Mouse (Mus musculus): Measurements from ENCODE around the gene Nckap1l.
"Not testable (repeated sequence)": the region's sequence is repeated elsewhere in the genome, so short reads cannot be mapped to it uniquely, and the experiment has no call there.

The Nckap1l gene

DNA sequence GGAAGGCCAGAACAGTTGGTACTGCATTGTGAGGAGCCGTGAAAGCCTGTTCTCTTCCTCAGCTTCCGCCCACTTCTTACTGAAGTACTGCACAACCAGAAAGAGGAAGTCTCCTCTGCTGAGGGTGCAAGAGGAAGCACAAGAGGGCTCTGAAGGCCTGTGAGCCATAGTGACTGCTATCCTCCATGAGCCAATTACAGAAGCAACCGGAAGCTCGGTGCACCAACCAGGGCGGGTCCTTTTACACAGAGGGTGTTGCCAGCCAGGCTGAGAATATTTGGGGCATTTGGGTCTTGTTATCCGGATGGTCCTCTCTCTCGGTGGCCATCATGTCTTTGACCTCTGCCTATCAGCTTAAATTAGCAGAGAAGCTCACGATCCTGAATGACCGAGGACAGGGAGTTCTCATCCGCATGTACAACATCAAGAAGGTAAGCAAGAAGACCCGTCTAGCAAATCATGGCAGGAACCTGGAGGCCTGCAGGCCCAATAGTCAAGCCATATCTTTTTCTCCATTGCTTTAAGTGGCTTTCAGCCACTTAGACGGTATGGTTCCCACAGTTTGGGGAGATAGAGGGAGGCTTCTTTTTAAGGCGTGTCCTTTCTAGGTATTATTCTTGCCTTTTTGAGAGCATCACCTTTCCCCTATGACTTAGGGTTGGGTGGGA lies at the start of gene Nckap1l:
Gene Nckap1l (plus strand): TSS at position 244 of the 668 bp plus-strand sequence.
- peak; percentile 13 to 15 for DNase-seq (ENCODE audit: low spot score in 2 of 2)

GRCm38 (mm10) chr15:103405586-103405985 lies 48.0 kb upstream of the Nckap1l start:
- DNase-seq (ENCODE audit: low spot score in 2 of 2): not testable (repeated sequence)

DNA sequence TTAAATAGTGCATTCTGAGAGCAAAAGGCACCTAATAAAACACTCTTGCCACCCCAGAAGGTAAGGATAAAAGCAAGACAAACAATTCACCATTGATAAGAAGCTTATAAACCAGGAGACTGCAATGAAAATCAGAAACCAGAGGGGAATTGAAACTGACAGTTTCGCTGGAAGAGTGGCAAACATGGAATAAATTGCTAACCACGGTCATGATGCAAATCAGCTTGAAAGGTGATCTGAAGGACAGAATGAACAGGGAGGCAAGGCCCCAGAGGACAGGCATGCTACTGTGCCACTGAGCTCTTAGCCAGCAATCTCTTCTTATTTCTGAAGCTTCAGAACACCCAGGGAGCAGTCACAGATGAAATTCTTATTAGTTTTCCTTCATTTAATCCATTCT lies 26.6 kb upstream of the Nckap1l start:
- DNase-seq (ENCODE audit: low spot score in 2 of 2): no peak

DNA sequence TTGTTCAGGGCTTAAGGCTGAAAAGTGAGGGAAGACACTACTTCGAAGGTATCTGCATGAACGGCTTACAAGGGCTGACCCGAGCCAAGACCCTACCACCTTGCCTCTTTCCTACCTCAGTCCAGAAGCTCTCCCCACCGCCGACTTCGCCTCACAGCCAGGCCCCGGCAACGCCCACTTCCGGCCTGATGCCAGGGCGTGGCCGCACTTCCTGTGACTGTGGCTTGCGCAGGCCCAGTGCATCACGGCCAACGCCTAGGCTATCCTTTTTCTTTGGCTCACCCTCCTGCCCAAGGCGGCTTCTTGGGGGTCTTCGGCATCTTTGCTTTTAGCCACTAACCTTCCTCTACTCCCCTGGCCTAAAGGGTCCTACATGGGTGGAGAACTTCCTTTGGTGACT lies 23.4 kb upstream of the Nckap1l start, which contains the start of gene Gtsf1:
Gene Gtsf1 (minus strand): TSS at position 230 of the 400 bp plus-strand sequence.
- no peak for DNase-seq (ENCODE audit: low spot score in 2 of 2)

GRCm38 (mm10) chr15:103445966-103446365 lies 7.6 kb upstream of the Nckap1l start:
- not testable (repeated sequence) for DNase-seq (ENCODE audit: low spot score in 2 of 2)

- DNase-seq (ENCODE audit: low spot score in 2 of 2): no peak
These were observed 5.2 kb upstream of the Nckap1l start, which contains the start of gene Gtsf2 for GRCm38 (mm10) chr15:103448369-103448768. Gene Gtsf2, minus strand, starts transcription at chr15:103448469.

DNA sequence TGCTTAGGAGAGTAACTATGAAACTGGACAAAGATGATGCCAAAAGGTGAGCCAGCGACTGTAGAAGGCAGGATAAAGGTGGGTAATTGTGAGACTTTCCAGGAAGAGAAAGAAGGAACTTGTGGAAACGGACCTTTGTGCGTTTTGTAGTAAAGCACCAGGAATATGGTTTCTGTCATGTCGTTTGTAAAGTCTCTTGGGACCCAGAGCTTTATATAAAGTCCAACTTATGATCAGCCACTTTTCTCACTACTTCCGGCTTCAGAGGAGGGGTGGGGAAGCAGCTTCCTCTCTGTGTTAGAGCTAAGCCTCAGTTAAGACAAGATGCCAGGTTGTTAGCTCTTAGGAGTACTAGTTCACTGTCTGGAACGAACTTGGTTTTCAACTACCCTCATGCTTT lies 855 bp downstream of the Nckap1l start:
- no peak for DNase-seq (ENCODE audit: low spot score in 2 of 2)

DNA sequence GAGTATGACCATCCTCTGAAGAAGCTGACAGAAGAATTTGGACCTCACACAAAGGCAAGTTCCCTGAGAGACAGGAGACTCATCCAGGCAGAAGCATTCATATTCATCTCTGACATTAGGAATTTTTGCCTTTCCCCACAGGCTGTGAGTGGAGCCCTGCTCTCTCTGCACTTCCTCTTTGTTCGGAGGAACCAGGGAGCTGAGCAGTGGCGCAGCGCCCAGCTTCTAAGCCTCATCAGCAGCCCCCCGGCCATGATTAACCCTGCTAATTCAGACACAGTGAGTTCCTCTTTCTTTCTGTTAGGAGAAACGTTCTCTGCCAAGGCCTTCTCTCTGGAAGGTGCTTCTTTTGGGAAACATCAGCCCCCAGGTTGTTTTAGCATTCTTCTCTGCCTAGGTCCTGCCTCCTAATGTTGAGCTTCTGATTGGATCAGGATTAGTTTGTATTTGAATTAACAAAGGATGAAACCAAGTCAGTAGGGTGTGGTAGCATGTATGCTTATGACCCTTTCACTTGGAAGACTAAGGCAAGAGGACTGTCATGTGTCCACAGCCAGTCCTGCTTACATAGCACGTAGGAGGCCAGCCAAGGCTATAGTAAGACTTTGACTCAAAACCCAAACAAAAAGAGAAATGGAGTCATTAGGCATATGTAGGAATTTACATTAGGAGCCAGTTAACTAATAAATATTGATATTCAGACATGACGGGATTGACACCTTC lies 9.1 kb downstream of the Nckap1l start:
- DNase-seq (ENCODE audit: low spot score in 2 of 2): no peak

- no peak for DNase-seq (ENCODE audit: low spot score in 2 of 2)
These were observed 18.0 kb downstream of the Nckap1l start for GRCm38 (mm10) chr15:103471488-103472194.

DNA sequence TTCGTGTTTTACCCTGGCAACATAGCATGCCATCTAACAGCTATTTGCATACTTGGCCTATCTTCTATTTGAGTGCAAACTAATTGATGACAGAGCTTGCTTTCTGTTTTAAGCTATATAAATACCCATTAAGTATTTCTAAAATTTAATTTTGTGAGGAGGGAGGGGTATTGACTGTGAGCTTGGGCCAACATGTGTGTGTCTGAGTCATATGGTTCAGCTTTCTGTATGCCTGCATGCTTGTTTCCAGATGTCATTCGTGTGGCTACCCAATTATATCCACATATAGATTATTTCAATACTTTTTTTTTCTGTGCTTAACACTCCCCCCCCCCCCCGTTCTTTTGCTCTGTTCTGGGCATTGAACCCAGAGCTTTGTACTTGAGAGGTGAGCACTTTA lies 18.7 kb downstream of the Nckap1l start:
- no peak for DNase-seq (ENCODE audit: low spot score in 2 of 2)

DNA sequence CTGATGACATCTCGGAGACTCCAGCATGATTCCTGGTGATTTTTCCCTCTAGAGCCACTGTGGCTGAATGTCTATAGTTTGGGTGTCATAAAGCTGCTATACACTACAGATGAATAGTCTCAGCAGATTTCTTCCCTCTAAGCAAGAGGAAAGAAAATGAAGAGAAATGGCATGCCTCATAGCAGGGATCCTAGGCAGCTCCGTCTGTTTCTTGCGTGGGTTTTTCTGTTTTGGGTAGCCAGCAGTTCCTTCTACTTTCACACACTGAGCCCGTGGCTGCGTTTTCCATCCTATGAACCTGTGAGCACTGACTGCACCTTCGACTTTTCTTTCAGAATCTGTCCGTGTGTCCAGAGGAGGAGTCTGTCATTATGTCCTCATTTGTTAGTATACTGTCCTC lies 19.6 kb downstream of the Nckap1l start:
- DNase-seq (ENCODE audit: low spot score in 2 of 2): peak; percentile 33 to 47

DNA sequence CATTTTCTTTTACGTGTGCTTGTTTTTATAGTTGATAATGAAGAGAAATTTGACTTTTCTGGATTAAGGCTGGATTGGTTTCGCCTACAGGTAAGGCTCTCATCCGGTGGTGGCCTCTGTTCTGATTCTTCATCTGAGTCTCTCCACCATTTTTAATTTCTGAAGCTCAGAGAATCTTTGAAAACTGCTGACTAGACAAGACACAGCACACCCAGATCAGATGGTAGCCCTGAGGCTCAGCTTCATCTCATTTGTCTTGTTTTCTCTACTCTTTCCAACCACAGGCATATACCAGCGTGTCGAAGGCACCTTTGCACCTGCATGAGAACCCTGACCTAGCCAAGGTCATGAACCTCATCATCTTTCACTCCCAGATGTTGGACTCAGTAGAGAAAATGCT lies 20.2 kb downstream of the Nckap1l start:
- no peak for DNase-seq (ENCODE audit: low spot score in 2 of 2)

DNA sequence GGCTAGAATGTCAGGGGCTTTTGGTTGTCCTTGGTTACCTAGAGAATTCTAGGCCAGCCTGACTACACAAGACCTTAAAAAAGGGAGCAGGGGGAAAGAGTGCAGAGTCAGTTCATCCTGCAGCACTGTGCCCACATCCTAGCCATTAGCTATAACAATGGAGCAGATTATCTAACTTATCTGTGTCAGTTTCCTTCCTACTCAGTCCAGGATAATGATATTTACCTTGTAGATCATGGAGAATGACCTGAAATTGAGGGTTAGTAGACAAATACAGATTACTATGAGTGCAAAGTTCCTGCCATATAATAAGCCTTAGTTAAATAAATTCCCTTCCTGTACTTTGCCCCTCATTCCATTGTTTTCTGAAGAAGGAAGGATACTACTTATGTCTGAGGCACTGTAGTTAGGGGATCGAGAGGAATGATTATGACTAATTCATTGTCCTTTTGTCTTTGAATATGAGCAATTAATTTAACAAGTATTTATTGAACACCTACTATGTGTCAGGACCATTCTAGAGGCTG lies 25.5 kb downstream of the Nckap1l start:
- DNase-seq (ENCODE audit: low spot score in 2 of 2): no peak

- DNase-seq (ENCODE audit: low spot score in 2 of 2): no peak
These were observed 26.5 kb downstream of the Nckap1l start for GRCm38 (mm10) chr15:103480129-103480528.

GRCm38 (mm10) chr15:103482488-103482887 lies 28.9 kb downstream of the Nckap1l start:
- DNase-seq (ENCODE audit: low spot score in 2 of 2): no peak

- no peak for DNase-seq (ENCODE audit: low spot score in 2 of 2)
These were observed 30.9 kb downstream of the Nckap1l start for GRCm38 (mm10) chr15:103484490-103484889.

DNA sequence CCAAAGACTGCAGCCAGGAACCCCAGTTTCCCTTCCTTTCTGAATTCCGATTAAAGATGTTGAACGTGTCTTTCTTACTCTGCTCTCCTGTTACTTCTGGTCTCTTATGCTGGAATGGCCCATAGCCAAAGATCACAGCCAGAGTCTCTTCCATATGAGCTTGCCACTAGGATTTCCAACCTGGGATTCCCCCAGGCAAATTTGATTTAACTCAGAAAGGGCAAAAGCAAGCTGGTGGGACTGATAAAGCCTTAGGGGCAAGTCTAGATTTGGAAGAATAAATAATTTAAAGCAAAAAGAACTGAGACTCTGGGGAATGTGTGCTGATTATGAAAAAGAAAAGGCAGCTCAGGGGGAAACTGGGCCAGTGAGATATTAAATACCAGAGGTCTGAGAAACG lies 31.5 kb downstream of the Nckap1l start:
- DNase-seq (ENCODE audit: low spot score in 2 of 2): no peak

GRCm38 (mm10) chr15:103486658-103487057 lies 33.1 kb downstream of the Nckap1l start:
- DNase-seq (ENCODE audit: low spot score in 2 of 2): no peak

DNA sequence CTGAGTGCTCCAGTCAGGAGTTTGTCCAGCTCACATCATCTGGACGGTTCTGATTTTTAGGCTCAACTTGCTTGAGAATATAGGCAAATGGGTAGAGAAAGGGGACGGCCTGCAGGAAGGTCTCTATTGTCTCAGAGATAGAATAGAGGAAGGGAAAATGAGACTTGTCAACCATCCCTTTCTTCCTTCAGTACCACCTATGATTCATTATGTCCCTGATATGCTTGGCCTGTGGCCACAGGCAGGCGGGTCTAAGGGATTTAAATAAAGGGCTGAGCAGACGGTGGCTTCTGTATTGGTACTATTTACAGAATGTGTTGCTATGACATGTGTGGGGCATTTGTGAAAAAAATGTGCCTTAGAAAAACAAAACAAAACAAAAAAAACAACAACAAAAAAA lies 34.7 kb downstream of the Nckap1l start:
- no peak for DNase-seq (ENCODE audit: low spot score in 2 of 2)

GRCm38 (mm10) chr15:103496204-103497140 lies 42.9 kb downstream of the Nckap1l start:
- DNase-seq (ENCODE audit: low spot score in 2 of 2): no peak

GRCm38 (mm10) chr15:103498157-103498556 lies 44.6 kb downstream of the Nckap1l start:
- no peak for DNase-seq (ENCODE audit: low spot score in 2 of 2)

All from right cerebral cortex, adult 2 months (tissue).